Mouse (Mus musculus): ENCODE measurements around the gene Mmp27. TPM values are rescaled to one million over a fixed set of nuclear protein-coding genes. Genes with fewer than 3 reads are reported as not detected.

Mmp27 gene
- polyA plus RNA-seq, 1 experiment from 2014 or later = not detected

- no peaks in the 10 kb centered on the region for H3K9me3 ChIP-seq
- 77% methylated on average over 3 of the region's 3 CpGs for WGBS
- no peaks in the 10 kb centered on the region for H3K27me3 ChIP-seq
- no peak overlapping the region for H3K27ac ChIP-seq
- no peak for ATAC-seq (ENCODE audit: low FRiP score, low read depth)
- no peak overlapping the region for H3K9ac ChIP-seq
- H3K36me3 ChIP-seq = no peaks in the 10 kb centered on the region
- H3K4me3 ChIP-seq = no peak overlapping the region
- H3K4me1 ChIP-seq = no peaks in the 10 kb centered on the region
- H3K4me2 ChIP-seq (replicated peaks) = no peak overlapping the region
Measured at GRCm38 (mm10) chr9:7622582-7622981, 51.4 kb downstream of the Mmp27 start.

GRCm38 (mm10) chr9:7627931-7628330 is 56.7 kb downstream of the Mmp27 start, which contains the start of gene Mmp20:
Mmp20 (plus strand) TSS chr9:7628231.
- Histone ChIP-seq H3K9me3 (no peaks in the 10 kb centered on the region), H3K27me3 (no peaks in the 10 kb centered on the region), H3K4me3 (no peak within 1 kb of the TSS), H3K36me3 (no peaks in the 10 kb centered on the region), H3K9ac (no peak within 1 kb of the TSS), H3K4me2 (replicated peaks) (no peak within 1 kb of the TSS), H3K27ac (no peak within 1 kb of the TSS), H3K4me1 (no peaks in the 10 kb centered on the region)
- ATAC-seq (ENCODE audit: low FRiP score, low read depth) = no peak

Other genes with a start within 250 kb of the Mmp27 start
- not detected in 2 replicates for gene Mmp12, start 227.0 kb upstream of the Mmp27 start, polyA plus RNA-seq (2015; fragmentation: Nextera tagmentation; extraction: Ambion mirVana)
- gene Mmp1b, start 183.3 kb upstream of the Mmp27 start, polyA plus RNA-seq (2015; fragmentation: Nextera tagmentation; extraction: Ambion mirVana) = not detected in 2 replicates
- gene Mmp3, start 125.6 kb upstream of the Mmp27 start, polyA plus RNA-seq (2015; fragmentation: Nextera tagmentation; extraction: Ambion mirVana) = not detected in 2 replicates
- not detected in 2 replicates for gene Mmp10, start 69.0 kb upstream of the Mmp27 start, polyA plus RNA-seq (2015; fragmentation: Nextera tagmentation; extraction: Ambion mirVana)
- 0.20 and 0.23 TPM in 2 replicates for gene Mmp8, start 12.9 kb upstream of the Mmp27 start, polyA plus RNA-seq (2015; fragmentation: Nextera tagmentation; extraction: Ambion mirVana)
- not detected in 2 replicates for gene Mmp20, start 56.8 kb downstream of the Mmp27 start, polyA plus RNA-seq (2015; fragmentation: Nextera tagmentation; extraction: Ambion mirVana)
- gene Mmp7, start 120.7 kb downstream of the Mmp27 start, polyA plus RNA-seq (2015; fragmentation: Nextera tagmentation; extraction: Ambion mirVana) = not detected in 2 replicates
- gene Tmem123, start 192.6 kb downstream of the Mmp27 start, polyA plus RNA-seq (2015; fragmentation: Nextera tagmentation; extraction: Ambion mirVana) = 71.7 and 73.1 TPM in 2 replicates

Measured in limb, embryonic 13.5 days (tissue).